Mouse (Mus musculus) cerebellum, postnatal 25 days (tissue): Measurements from ENCODE around the gene Msh5.

Experiments
- DNase-seq, 2 experiments: peaks; one replicate each; pipeline ENCODE4 v3.0.0; 2021; ENCODE audit warnings: mixed read lengths in 2 of 2

The Msh5 gene

DNA sequence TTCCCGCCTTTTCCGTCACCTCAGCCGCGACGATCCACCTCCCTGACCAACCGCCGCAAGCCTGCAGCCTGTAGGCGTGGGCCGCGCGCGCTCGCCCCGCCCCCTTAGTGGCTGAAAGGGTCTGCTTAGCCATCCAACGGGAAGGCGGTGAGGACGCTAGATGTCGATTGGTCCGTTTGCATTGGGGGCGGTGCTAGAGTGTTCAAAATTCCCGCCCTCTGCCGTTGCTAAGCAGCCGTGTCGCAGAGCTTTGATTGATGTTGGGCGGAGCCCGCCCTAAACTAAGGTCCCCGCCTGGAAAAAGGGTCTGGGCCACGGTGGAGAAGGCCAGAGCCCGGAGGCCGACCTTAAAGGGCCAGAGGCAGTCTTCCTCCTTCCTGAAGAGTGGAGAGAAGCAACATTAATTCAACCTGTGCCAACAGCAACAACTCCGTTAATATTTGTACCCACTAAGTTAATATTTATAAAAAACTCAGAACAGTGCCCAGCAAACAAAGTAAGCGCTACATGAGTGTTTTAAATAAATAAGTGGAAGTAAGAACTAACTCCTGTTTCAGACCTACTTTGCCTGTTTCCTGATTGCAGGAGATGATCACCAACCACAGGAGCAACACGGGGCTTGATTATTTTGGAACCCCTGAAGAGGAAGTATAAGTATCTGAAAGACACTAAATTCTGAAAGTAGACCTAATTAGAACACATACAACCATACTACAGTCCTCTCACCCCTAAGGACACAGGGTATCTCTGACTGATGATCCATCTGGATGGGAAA, at the start of gene Msh5:
Msh5 (minus strand) TSS at position 65 of the 775 bp plus-strand sequence.
- peak; percentile 95 to 98 for DNase-seq

- peak in 1 of 2 experiments; percentile 40 for DNase-seq
These were observed 48.2 kb upstream of the Msh5 start for GRCm38 (mm10) chr17:35094475-35095365.

GRCm38 (mm10) chr17:35092403-35093198, 46.1 kb upstream of the Msh5 start:
- DNase-seq = no peak

DNA sequence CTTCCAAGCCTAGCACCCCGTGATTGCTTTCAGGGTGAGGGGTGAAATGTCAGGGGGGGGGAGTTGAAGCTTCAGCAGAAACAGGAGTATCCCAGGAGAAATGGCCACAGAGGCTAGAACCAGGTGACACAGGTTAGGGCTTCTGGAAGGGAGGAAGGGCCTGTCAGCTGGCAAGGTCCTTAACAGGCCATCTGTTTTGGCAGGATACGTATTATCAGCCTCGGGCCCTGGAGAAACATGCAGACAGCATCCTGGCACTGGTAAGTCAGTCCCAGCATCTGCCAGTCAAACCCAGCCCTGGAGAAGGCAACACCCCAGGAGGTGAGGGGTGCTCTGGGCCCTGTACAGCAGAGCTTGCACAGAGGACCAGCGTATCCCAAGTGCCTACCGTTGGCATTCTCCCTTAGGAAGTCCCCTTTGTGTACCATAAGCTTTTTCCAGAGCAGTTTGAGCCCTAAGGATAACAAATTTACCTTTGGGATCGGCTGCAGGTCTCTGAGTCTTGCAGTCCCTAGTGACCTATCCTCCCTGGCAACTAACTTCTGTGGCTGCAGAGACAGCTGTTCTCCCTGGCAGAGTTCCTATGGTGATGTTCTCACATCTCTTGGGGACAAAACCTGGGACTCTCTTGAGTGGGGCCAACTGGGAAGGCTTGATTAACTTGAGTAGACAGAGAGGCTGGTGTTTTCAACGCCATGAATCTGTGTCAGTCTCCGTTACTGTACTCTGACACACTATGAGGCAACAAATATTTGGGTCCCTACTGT, 43.8 kb upstream of the Msh5 start:
- peak; percentile 87 for DNase-seq

DNA sequence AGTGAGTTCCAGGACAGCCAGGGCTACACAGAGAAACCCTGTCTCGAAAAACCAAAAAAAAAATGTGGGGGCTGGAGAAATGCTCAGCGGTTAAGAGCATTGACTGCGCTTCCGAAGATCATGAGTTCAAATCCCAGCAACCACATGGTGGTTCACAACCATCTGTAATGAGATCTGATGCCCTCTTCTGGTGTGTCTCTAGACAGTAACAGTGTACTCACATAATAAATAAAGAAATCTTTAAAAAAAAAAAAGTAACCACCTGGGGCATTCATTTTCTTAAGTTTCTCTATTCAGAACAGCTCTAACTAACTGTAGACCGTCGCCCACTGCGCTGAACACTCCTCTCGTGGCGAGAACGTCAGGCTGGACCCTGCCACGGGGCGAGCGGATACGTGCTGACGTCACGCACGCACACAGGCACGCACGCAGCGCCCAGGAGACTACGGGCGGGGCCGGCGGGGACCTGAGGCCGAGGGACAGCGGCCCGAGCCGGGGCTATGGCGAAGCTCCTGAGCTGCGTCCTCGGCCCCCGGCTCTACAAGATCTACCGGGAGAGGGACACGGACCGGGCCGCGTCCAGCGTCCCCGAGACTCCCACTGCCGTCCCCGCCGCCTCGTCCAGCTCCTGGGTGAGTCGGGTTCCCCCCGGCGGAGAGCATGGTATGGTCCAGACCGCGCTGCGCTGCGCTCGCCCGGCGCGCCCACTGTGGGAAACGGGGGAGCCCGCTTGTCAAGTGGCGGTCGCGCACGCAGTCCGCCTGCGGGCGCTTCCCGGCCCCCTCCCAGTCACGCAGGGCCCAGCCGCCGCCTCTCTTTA, 42.5 kb upstream of the Msh5 start, which contains the start of gene Abhd16a:
Abhd16a (plus strand) TSS at position 439 of the 820 bp plus-strand sequence.
- peak; percentile 96 to 97 for DNase-seq

DNA sequence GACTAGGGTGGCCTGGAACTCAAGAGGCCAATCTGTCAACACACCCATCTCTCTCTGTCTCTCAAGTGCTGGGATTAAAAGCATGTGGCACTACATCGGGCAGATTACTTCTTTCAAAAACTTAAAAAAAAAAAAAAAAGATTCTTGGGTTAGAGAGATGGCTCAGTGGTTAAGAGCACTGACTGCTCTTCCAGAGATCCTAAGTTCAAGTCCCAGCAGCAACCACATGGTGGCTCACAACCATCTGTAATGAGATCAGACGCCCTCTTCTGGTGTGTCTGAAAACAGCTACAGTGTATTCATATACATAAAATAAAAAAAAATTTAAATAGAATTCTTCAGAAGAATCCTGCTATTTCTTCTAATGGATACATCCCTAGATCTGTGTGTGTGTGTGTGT, 41.6 kb upstream of the Msh5 start:
- peak in 1 of 2 experiments; percentile 48 for DNase-seq

DNA sequence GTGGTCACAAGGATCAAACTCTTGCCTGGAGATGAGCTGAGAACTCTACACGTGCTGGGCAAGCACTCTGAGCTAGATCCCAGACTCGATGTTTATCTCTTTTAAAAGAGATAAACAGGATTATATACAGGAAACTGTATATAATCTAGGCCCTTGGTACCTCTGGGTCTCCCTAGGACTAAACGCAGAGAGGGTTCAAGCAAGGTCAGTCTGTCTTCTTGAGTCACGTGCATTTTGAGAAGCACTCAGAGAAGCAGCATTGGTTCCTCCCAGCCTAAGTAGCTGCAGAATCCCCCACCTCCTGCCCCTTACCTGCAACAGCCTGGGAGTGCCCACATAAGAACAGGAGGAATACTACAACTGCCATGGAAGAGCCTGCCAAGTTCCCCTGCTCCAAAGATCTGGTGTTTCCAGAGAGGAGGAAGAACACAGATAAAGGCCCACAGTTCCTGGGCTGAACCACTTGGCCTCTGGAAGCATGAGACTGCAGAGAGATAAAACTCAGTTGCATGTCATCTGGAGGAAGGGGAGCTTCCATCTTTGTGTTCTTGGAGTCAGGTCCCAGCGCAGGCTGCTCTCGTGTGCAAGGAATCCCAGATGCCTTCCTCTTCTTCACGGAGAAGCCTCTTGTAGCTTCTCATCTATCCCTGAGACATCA, 38.8 kb upstream of the Msh5 start, which contains the start of gene Ly6g6f:
Ly6g6f (minus strand) TSS at position 403 of the 658 bp plus-strand sequence.
- DNase-seq = no peak

DNA sequence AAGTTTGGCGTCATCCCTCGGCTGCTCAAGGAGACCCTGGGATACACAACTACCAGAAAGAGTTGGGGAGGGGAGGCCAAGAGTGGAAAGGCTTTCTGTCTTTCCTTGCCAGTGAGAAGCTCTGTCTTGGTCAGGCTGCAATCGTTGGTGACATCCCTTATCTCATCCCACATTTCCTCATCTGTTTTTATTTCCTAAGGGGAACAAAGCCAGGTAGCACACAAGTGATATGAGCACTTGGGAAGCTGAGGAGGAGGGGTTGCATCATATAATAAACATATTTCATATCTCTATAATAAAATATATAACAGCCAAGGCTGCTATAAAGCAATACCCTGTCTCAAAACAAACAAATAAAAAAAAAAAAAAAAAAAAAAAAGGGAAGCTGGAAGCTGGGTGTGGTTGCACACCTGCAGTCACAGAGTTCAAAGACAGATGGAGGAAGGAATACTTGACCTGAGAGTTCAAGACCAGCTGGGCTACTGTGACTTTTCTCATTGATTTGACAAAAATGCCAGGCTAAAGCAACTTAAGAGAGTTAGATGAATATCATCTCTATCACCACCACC, 37.5 kb upstream of the Msh5 start:
- no peak for DNase-seq

DNA sequence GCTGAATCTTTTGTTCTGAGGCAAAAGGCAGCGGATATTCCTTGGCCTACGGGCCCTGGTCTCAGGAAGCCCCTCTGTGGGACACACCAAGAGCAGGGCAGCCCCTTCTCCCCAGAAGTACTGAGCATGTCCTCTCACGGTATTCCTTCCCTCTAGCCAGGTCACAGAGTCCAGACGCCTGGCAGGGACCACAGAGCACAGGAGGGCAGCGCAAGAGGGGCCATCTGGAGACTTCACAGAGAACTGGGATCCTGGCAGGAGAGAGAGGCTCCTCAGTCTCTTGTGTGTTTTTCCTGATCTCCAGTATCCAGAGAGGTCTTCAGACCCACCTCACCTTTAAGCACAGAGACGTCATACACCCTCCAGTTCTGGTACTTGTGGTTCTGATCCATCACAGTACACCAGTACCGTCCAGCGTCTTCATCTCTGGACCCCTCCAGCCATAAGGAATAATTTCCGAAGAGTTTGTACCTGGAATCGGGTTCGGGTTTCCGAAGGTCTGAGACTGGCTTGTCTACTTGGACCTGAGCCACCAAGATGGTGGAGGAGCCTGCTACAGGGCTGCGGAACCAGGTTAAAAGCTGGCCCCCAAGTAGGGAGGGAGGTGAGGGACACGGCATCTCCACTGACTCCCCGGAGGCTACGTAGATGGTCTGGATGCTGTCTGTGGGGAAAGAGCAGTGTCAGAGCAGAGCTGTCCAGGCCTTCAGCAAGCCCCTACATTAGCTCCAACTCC, 36.5 kb upstream of the Msh5 start:
- DNase-seq = peak; percentile 82 to 83

DNA sequence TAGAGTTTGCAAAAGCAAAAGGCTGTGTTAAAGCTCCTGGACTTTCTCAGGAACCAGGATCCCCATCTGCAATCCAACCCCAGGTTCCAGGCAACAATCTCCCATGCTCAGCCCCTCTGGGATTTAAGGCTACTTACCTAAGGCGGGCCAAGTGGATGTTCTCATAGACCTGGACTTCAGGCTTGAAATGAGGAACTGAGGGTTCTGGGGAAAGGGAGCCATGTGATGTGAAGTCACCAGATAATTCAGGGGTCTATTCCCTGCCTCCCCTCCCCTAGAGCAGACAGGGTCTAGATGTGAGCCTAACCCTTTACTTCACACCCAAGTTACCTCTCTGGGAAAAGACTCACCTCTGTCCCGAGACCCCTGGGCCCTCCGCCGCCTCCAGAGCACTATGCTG, 34.2 kb upstream of the Msh5 start:
- DNase-seq = no peak

DNA sequence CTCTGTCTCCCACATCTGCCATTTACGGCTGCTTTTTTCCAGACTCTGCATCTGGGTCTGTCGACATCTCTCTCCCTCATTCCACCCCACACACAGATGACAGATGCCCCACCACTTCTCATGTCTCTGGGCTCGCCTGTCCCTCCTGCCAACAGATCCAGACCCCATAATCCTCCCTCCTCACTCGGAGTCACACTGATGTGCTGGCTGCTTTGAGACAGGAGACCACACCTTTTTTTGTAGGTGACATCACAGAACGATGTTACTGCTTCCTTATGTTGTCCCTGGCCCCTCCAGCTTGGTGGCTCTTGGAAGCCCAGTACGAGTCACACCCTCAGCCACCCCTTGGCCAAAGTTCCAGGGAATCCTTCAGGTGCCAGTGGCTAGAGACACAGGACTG, 33.7 kb upstream of the Msh5 start:
- no peak for DNase-seq

DNA sequence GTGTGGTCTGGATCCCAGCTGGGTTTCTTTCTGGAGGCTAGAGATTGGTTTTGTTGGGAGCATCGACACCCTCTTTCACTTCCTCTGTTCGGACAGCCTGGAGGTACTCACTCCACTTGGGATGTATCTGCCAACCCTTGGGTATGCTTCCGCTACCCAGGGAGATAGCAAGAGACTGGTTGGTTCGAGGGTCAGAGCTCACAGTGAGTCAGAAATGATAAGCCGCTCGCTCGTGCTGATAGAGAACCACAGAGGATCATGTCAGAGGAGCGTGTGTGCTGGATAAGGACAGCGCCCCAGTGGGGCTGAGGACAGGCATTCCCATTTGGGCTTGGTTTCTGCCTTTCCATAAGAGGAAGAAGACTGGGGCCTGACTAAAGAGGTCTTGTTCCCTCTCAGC, 33.2 kb upstream of the Msh5 start:
- peak in 1 of 2 experiments; percentile 40 for DNase-seq

- DNase-seq = peak; percentile 66 to 71
These were observed 31.3 kb upstream of the Msh5 start, which contains the start of gene Ly6g6d for GRCm38 (mm10) chr17:35077786-35078233. Ly6g6d (minus strand) TSS chr17:35078065.

DNA sequence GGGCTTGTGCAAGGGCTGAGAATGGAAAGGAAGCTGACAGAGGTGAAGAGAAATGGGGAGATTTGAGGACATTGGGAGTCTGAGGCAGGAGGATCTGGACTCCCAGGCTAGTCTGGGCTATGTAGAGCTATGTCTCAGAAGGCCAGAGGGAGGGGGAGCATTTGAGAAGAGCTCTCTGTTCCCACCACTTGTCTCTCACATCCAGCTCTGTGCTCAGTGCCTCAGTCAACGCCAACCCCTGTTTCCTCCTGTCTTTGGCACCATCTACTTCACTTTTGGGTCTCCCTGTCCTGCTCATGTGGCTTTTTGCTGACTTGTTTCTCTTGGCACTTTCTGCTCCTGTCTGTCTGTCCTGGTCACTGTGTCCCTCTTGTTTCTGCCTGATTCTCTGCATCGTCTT, 30.7 kb upstream of the Msh5 start:
- DNase-seq = peak in 1 of 2 experiments; percentile 30

- peak in 1 of 2 experiments; percentile 27 for DNase-seq
These were observed 30.1 kb upstream of the Msh5 start, which contains the start of gene Ly6g6e for GRCm38 (mm10) chr17:35076507-35077176. Ly6g6e (plus strand) TSS chr17:35076902.

GRCm38 (mm10) chr17:35074097-35074496, 27.6 kb upstream of the Msh5 start:
- DNase-seq = peak; percentile 86 to 91

GRCm38 (mm10) chr17:35071454-35071853, 24.9 kb upstream of the Msh5 start:
- peak; percentile 49 to 52 for DNase-seq

GRCm38 (mm10) chr17:35070556-35071229, 24.1 kb upstream of the Msh5 start:
- peak; percentile 85 to 91 for DNase-seq
